Mouse (Mus musculus) bone marrow macrophage, adult 2 months (primary cell): ENCODE measurements around the gene Iqcc. TPM values are rescaled to one million over a fixed set of nuclear protein-coding genes. Genes with fewer than 3 reads are reported as not detected.

Experiments
- H3K27ac ChIP-seq: 2 replicates; pipeline ENCODE4 v1.5.1; 2012; ENCODE audit warnings: low read depth, low read length; ENCODE audit not compliant: insufficient read depth
- H3K4me1 ChIP-seq: 2 replicates; pipeline ENCODE4 v1.6.1; 2012; ENCODE audit warnings: low read length; ENCODE audit not compliant: control insufficient read depth, insufficient read depth
- H3K4me3 ChIP-seq: 2 replicates; pipeline ENCODE4 v1.5.1; 2012; ENCODE audit warnings: mild to moderate bottlenecking, low read length, moderate library complexity; ENCODE audit not compliant: insufficient read depth
- CTCF ChIP-seq: IDR thresholded peaks from 2 replicates; pipeline ENCODE4 v1.5.1; 2012; ENCODE audit warnings: low read depth, mild to moderate bottlenecking, low read length, moderate library complexity
- POLR2A ChIP-seq: IDR thresholded peaks from 2 replicates; pipeline ENCODE4 v1.6.1; 2012; ENCODE audit warnings: mild to moderate bottlenecking, low read depth, low read length, borderline replicate concordance
- polyA plus RNA-seq: library from polyadenylated mRNA; stranded (reverse); fragments of >200 nt; gene quantifications from 2 replicates; pipeline ENCODE4 v1.2.4, GENCODE M21; 2012; ENCODE audit not compliant: missing spikeins, insufficient read depth, insufficient read length

The Iqcc gene
- polyA plus RNA-seq, 1 experiment = 14.0 TPM

GRCm38 (mm10) chr4:129610472-129610871 is 8.4 kb downstream of the Iqcc start:
- no peak overlapping the region for H3K4me3 ChIP-seq
- H3K4me1 ChIP-seq = peaks cover 2% of the 10 kb centered on the region; the same call in 1 of the 2 replicates
- H3K27ac ChIP-seq = no peak overlapping the region
- TF ChIP-seq POLR2A (no peak), CTCF (no peak)

DNA sequence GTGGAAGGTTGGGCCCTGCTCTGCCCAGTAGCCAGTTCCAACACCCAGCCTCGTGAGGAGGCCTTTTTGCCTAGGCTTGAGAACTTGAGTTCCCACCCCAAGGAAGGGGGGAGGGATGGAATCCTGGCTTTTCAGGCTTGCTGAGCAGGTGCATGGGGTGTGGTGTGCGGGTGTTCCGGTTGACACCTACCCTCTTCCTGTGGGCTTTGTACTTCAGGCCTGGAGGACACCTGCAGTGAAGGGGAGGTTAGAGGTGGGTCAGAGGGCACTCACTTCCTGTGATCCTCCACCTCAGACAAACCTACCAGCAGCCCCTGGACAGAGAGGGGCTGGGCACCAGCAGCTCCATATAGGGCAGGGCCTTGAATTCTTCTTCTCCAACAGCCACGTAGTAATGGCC is 8.9 kb downstream of the Iqcc start:
- peaks cover 2% of the 10 kb centered on the region; the same call in 1 of the 2 replicates for H3K4me1 ChIP-seq
- TF ChIP-seq POLR2A (no peak), CTCF (no peak)
- no peak overlapping the region for H3K4me3 ChIP-seq
- H3K27ac ChIP-seq = no peak overlapping the region

- H3K4me3 ChIP-seq = no peak overlapping the region
- peaks cover 2% of the 10 kb centered on the region; the same call in 1 of the 2 replicates for H3K4me1 ChIP-seq
- H3K27ac ChIP-seq = no peak overlapping the region
- TF ChIP-seq POLR2A (no peak), CTCF (no peak)
These were observed 9.7 kb downstream of the Iqcc start for GRCm38 (mm10) chr4:129609139-129609631.

GRCm38 (mm10) chr4:129608426-129609025 is 10.4 kb downstream of the Iqcc start:
- no peak overlapping the region for H3K4me3 ChIP-seq
- peaks cover 2% of the 10 kb centered on the region; the same call in 1 of the 2 replicates for H3K4me1 ChIP-seq
- TF ChIP-seq CTCF (peak; percentile 68), POLR2A (no peak)
- H3K27ac ChIP-seq = no peak overlapping the region

GRCm38 (mm10) chr4:129600233-129601158 is 18.4 kb downstream of the Iqcc start, which contains the start of the genes Eif3i and Tmem234:
Gene Eif3i (minus strand): TSS chr4:129600648.
Gene Tmem234 (plus strand): TSS chr4:129600668.
- peak within 1 kb of the TSS; percentile 38; the same call in 1 of the 2 replicates for H3K27ac ChIP-seq
- TF ChIP-seq CTCF = no peak
- TF ChIP-seq POLR2A = no peak
- H3K4me3 ChIP-seq = peak within 1 kb of the TSS; percentile 84
- H3K4me1 ChIP-seq = peaks cover 17% of the 10 kb centered on the region

GRCm38 (mm10) chr4:129588865-129589264 is 30.0 kb downstream of the Iqcc start:
- Histone ChIP-seq H3K27ac (no peak overlapping the region), H3K4me1 (peaks cover 6% of the 10 kb centered on the region), H3K4me3 (no peak overlapping the region)
- TF ChIP-seq CTCF = no peak
- TF ChIP-seq POLR2A = no peak

DNA sequence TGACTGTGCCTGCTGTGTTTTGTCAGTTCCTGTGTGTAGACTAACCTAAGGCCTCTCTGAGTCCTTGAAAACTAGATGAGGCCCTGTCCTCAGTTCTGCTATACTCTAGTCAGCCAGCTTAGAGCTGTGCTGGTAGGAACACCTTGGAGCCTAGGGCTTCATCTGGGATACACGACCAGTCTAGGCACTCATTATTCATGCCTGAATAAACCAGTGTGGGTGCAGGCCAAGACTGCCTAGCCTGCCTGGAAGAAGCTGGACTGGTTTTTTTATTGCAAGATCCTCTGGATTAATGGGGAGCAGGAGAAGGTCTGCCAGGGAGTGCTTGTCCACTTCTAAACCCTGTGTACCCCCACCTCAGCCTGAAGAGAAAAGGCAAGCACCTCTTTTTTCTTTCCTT is 32.0 kb downstream of the Iqcc start:
- TF ChIP-seq POLR2A (no peak), CTCF (no peak)
- H3K4me3 ChIP-seq = no peak overlapping the region
- peaks cover 6% of the 10 kb centered on the region for H3K4me1 ChIP-seq
- no peak overlapping the region for H3K27ac ChIP-seq

DNA sequence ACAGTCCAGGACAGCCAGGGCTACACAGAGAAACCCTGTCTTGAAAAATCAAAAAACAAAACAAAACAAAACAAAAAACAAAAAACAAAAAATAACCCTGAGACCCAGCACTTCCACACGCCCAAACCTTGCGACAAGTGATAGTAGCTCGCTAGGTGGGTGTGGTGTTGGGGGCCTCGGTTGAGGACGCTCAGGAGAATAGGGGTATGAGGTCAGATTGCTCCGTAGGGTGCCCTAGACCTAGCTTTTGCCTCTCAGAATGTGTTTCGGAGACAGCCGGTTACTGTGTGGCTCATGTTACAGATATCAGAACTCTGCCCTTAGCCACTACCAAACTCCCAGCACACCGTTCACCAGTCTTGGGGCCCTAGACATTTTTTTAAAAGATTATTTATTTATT is 33.1 kb downstream of the Iqcc start:
- TF ChIP-seq POLR2A = no peak
- no peak for TF ChIP-seq CTCF
- Histone ChIP-seq H3K4me1 (peaks cover 6% of the 10 kb centered on the region), H3K4me3 (no peak overlapping the region)

DNA sequence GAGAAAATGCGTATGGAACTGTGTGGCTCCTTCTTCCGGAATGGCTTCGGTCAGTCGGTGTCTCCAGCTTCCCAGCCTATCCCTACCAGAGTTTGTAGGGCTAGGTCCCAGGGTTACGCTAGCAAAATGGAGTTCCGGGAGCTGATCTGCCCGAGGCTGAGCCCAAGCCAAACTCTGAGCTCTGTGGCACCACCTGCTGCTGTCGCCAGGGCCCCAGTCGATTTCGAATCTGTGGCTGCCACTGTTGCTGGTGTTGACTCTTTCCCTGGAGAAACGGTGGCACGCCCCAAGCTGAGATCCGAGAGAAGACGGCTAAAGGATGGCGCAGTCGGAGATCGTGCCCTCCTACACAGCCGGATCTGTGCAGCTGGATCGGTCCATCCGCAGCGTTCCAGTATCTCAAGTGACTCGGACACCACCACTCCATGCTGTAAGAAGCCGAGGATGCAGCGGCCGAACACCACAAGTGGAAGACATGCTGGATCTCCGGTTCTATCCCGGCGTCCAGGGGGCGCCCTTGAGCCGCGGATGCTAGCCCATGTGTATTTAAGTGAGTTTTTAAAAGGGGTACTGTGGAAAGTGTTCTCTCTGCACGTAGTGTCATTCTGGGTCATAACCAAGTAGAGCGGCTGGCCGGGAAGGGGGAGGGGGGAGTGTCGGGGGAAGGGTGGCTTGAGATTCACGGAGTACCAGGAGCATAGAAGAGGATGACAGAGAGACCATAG is 33.9 kb downstream of the Iqcc start:
- Histone ChIP-seq H3K27ac (peak overlapping the region; percentile 58), H3K4me3 (peak overlapping the region; percentile 70), H3K4me1 (peaks cover 10% of the 10 kb centered on the region)
- no peak for TF ChIP-seq POLR2A
- peak; percentile 85 for TF ChIP-seq CTCF

More for the DNA sequence above, 33.1 kb downstream of the Iqcc start:
- no peak overlapping the region for H3K27ac ChIP-seq
